8 mouse cellular contexts compared by ENCODE assay signal in the genomic region with DNA sequence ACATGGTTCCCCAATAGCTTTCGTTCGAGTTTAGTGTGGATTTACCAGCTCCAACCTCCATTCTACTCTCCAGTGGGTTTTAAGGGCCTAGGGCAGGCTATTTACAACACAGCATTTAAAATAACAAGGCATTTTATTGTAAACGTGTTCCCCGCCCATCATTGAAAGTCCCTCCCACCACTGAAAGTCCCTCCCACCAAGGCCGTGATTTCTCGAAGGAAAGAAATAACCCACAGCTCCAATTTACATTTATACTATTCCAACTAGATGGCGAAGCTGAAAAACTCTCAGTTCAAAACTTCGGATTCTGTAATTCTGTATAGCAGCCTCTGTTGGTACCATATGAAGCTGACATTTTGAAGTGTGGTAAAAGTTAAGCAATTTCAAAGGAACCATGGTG. TPM values are rescaled to one million over a fixed set of nuclear protein-coding genes. Genes with fewer than 3 reads are reported as not detected.
A peak's percentile ranks its signal among the peaks of the same experiment; 100 is the strongest.
DNase-seq lines count a peak whose midpoint lies in the region; ATAC-seq and TF ChIP-seq lines count a peak whose summit lies in the region.

No protein-coding gene starts in this region.

- H3K9me3 ChIP-seq in limb, embryonic 12.5 days = no peaks in the 10 kb centered on the region

- peak overlapping the region; percentile 96 for H3K27ac ChIP-seq in limb, embryonic 12.5 days

- no peak for ATAC-seq in limb, embryonic 12.5 days (ENCODE audit: insufficient number of reproducible peaks, insufficient read depth, low FRiP score, low TSS enrichment, low read depth)

- DNase-seq in adrenal gland, adult (ENCODE audit: inconsistent age in 2 of 2, low spot score in 1 of 2) = peak; percentile 27 to 77
- no peak for DNase-seq in adrenal gland, adult 18-20 months (ENCODE audit: low spot score in 2 of 2)
- DNase-seq in embryo, embryonic 11 days = peak; percentile 58
- peak; percentile 35 for DNase-seq in heart, postnatal 4 days
- DNase-seq in thymus, adult 18-20 months = no peak
- DNase-seq in frontal cortex, postnatal 36 days (ENCODE audit: low spot score in 2 of 2) = no peak

- TF ChIP-seq POLR2A in myocyte (IDR thresholded peaks at IDR 0.05; ENCODE audit: insufficient read length, low read depth) = no peak

- peak overlapping the region; percentile 97 for H3K4me3 ChIP-seq in limb, embryonic 12.5 days (replicated peaks)
- H3K4me3 ChIP-seq in myocyte = peak overlapping the region; percentile 44

- under 1% methylated on average over 8 of the region's 8 CpGs for WGBS in limb, embryonic 12.5 days

- peaks cover 58% of the 10 kb centered on the region for H3K79me2 ChIP-seq in myocyte (ENCODE audit: control insufficient read depth, insufficient read depth)

- peak overlapping the region; percentile 93 for H3ac ChIP-seq in myocyte (ENCODE audit: control insufficient read depth, insufficient read length)

- H3K9ac ChIP-seq in limb, embryonic 12.5 days (replicated peaks) = peak overlapping the region; percentile 98; the same call in 1 of the 2 replicates

- H3K4me2 ChIP-seq in limb, embryonic 12.5 days = peak overlapping the region; percentile 62
- H3K4me2 ChIP-seq in myocyte (ENCODE audit: low read depth) = peak overlapping the region; percentile 86

- H3K36me3 ChIP-seq in limb, embryonic 12.5 days = no peaks in the 10 kb centered on the region
- no peaks in the 10 kb centered on the region for H3K36me3 ChIP-seq in myocyte (ENCODE audit: control insufficient read depth, insufficient read depth)

- no peaks in the 10 kb centered on the region for H3K27me3 ChIP-seq in limb, embryonic 12.5 days
- H3K27me3 ChIP-seq in myocyte (ENCODE audit: control insufficient read depth, insufficient read depth, insufficient read length) = no peaks in the 10 kb centered on the region

- peaks cover 30% of the 10 kb centered on the region for H3K4me1 ChIP-seq in limb, embryonic 12.5 days (replicated peaks)

TF ChIP-seq in myocyte, 11 proteins besides CTCF, POLR2A, EP300 and RAD21:
- TF ChIP-seq MYOD1 (IDR thresholded peaks at IDR 0.05; ENCODE audit: control insufficient read depth in 1 of 3, insufficient read length in 2 of 3, low read depth in 2 of 3) (no peak), CEBPB (IDR thresholded peaks at IDR 0.05; ENCODE audit: insufficient read depth, poor library complexity, severe bottlenecking) (no peak), MYOG (IDR thresholded peaks at IDR 0.05; ENCODE audit: control insufficient read depth in 1 of 3, insufficient read depth in 1 of 3, insufficient read length in 2 of 3, low read depth in 2 of 3) (no peak), POLR2AphosphoS2 (IDR thresholded peaks at IDR 0.05; ENCODE audit: insufficient read length, low read depth) (no peak), USF1 (IDR thresholded peaks at IDR 0.05; ENCODE audit: low read depth) (no peak), MAX (IDR thresholded peaks at IDR 0.05; ENCODE audit: low read depth) (no peak), TCF12 (IDR thresholded peaks at IDR 0.05; ENCODE audit: insufficient read depth, poor library complexity, severe bottlenecking) (no peak), SRF (IDR thresholded peaks at IDR 0.05; ENCODE audit: control insufficient read depth, insufficient read length, low read depth) (no peak), REST (IDR thresholded peaks at IDR 0.05; ENCODE audit: insufficient read depth, insufficient read length) (no peak), E2F4 (IDR thresholded peaks at IDR 0.05; ENCODE audit: insufficient read depth) (no peak)

RNA-seq across cellular contexts. Expression of a gene that starts 1.4 kb away (rescaled TPM):
- total RNA-seq in adrenal gland, adult 18-20 months (2021) = 1 to 10 TPM; 3.3 to 3.4 TPM
- total RNA-seq in heart, postnatal 4 days (2021) = under 1 TPM; 0.36 to 0.50 TPM
- not detected in 2 replicates for polyA plus RNA-seq in limb, embryonic 12.5 days (2016; fragmentation: Nextera tagmentation; extraction: Ambion mirVana)
- polyA plus RNA-seq in myocyte (2012; fragmentation: generic; extraction: Trizol) = not detected

RNA-seq across cellular contexts. Expression of a gene that starts 13.6 kb away (rescaled TPM):
- total RNA-seq in adrenal gland, adult 18-20 months (2021) = 10 to 100 TPM; 38.1 to 54.2 TPM
- 10 to 100 TPM; 53.8 to 56.0 TPM for total RNA-seq in heart, postnatal 4 days (2021)
- polyA plus RNA-seq in limb, embryonic 12.5 days (2016; fragmentation: Nextera tagmentation; extraction: Ambion mirVana) = 29.6 and 30.6 TPM in 2 replicates
- 10.6 TPM for polyA plus RNA-seq in myocyte (2012; fragmentation: generic; extraction: Trizol)

RNA-seq across cellular contexts. Expression of a gene that starts 53.4 kb away (rescaled TPM):
- total RNA-seq in adrenal gland, adult 18-20 months (2021) = 10 to 100 TPM; 54.9 to 64.2 TPM
- total RNA-seq in heart, postnatal 4 days (2021) = 10 to 100 TPM; 77.1 to 91.9 TPM
- polyA plus RNA-seq in limb, embryonic 12.5 days (2016; fragmentation: Nextera tagmentation; extraction: Ambion mirVana) = 26.0 and 27.8 TPM in 2 replicates
- polyA plus RNA-seq in myocyte (2012; fragmentation: generic; extraction: Trizol) = 168 TPM

Comparison
In these comparisons a context has a peak if more than half of its experiments do, and no peak if none do; other contexts are left out.
1. DNase-seq: peak in adrenal gland, adult (2 of 2), embryo, embryonic 11 days (single experiment) and heart, postnatal 4 days (single experiment); none in adrenal gland, adult 18-20 months (0 of 2), thymus, adult 18-20 months (0 of 2) and frontal cortex, postnatal 36 days (0 of 2).